Mouse (Mus musculus): ENCODE measurements at regions not wholly inside any gene's neighbourhood (a gene's known extent, or its start where the extent isn't known, plus 50 kb on each side); places are given as distances from the start of the nearest gene placed in this dataset.

- TF ChIP-seq CTCF (IDR thresholded peaks at IDR 0.05; ENCODE audit: low read depth, low read length): no peak
- no peak for TF ChIP-seq POLR2A (IDR thresholded peaks at IDR 0.05; ENCODE audit: extremely low read depth, insufficient read depth, low read length)
- Histone ChIP-seq H3K4me1 (ENCODE audit: control insufficient read depth, insufficient read depth, low read length) (peaks cover 12% of the 10 kb centered on the region; the same call in 1 of the 2 replicates), H3K27ac (replicated peaks; ENCODE audit: insufficient read depth, low read depth, low read length) (no peak overlapping the region), H3K27me3 (ENCODE audit: control insufficient read depth, insufficient read depth, low read length) (no peaks in the 10 kb centered on the region), H3K36me3 (ENCODE audit: control insufficient read depth, insufficient read depth, low read length) (no peaks in the 10 kb centered on the region), H3K9ac (ENCODE audit: low read depth, low read length) (no peak overlapping the region), H3K79me2 (ENCODE audit: control insufficient read depth, insufficient read depth, low read length) (no peaks in the 10 kb centered on the region), H3K4me3 (ENCODE audit: insufficient read depth, low read depth, low read length) (no peak overlapping the region)
- WGBS: 37% methylated on average over 1 of the region's 1 CpGs
- DNase-seq (ENCODE audit: extremely low read depth, low read depth, low spot score): peak; percentile 95
Observed at GRCm38 (mm10) chr13:10447806-10448205, 87.2 kb upstream of the Chrm3 start.

DNA sequence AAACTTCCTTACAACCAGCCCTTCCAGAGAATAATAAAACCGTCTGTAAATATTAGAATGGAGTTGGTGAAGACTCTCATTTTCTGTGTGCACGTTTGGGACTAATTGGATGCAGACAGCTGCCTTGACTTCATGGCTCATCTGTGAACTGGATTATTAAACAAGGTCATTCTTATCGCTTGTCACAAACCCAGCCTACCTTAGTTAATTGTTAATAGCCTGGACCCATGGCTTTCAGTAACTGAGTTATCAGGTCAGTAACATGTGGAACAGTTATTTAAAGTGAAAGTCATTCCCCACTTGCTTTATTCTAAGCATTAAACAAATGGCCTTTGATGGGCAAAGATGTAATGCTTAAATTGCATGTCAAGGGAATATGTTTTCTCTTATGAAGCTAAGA, 85.0 kb upstream of the Chrm3 start:
- TF ChIP-seq CTCF (IDR thresholded peaks at IDR 0.05; ENCODE audit: low read depth, low read length) (no peak), POLR2A (IDR thresholded peaks at IDR 0.05; ENCODE audit: extremely low read depth, insufficient read depth, low read length) (no peak)
- Histone ChIP-seq H3K36me3 (ENCODE audit: control insufficient read depth, insufficient read depth, low read length) (no peaks in the 10 kb centered on the region), H3K27ac (replicated peaks; ENCODE audit: insufficient read depth, low read depth, low read length) (no peak overlapping the region), H3K79me2 (ENCODE audit: control insufficient read depth, insufficient read depth, low read length) (no peaks in the 10 kb centered on the region), H3K4me3 (ENCODE audit: insufficient read depth, low read depth, low read length) (no peak overlapping the region), H3K9ac (ENCODE audit: low read depth, low read length) (no peak overlapping the region), H3K27me3 (ENCODE audit: control insufficient read depth, insufficient read depth, low read length) (no peaks in the 10 kb centered on the region), H3K4me1 (ENCODE audit: control insufficient read depth, insufficient read depth, low read length) (peaks cover 14% of the 10 kb centered on the region)
- 31% methylated on average over 3 of the region's 3 CpGs for WGBS
- DNase-seq (ENCODE audit: extremely low read depth, low read depth, low spot score): peak; percentile 95
